Mouse (Mus musculus) heart, embryonic 13.5 days (tissue): ENCODE measurements around the gene Scaf11. TPM values are rescaled to one million over a fixed set of nuclear protein-coding genes. Genes with fewer than 3 reads are reported as not detected.

Source experiments
- ATAC-seq: fragments of 200-750 bp; cut with Nextera tagmentation; 2 replicates; pipeline ENCODE4 v1.8.0; 2017; ENCODE audit warnings: moderate TSS enrichment; ENCODE audit not compliant: insufficient number of reproducible peaks, low FRiP score, low TSS enrichment; ENCODE audit errors: extremely low read depth
- H3K27ac ChIP-seq: fragments of 300-500 bp; sonication (generic); replicated peaks from 2 replicates; pipeline ENCODE4 v1.5.1; 2015; ENCODE audit warnings: moderate library complexity, mild to moderate bottlenecking, inconsistent platforms
- H3K27me3 ChIP-seq: fragments of 300-500 bp; sonication (generic); replicated peaks from 2 replicates; pipeline ENCODE4 v1.6.1; 2015; ENCODE audit warnings: mild to moderate bottlenecking, inconsistent platforms
- H3K36me3 ChIP-seq: fragments of 300-500 bp; sonication (generic); 2 replicates; pipeline ENCODE4 v1.6.1; 2015; ENCODE audit warnings: mild to moderate bottlenecking, inconsistent platforms
- H3K4me1 ChIP-seq: fragments of 300-500 bp; sonication (generic); 2 replicates; pipeline ENCODE4 v1.6.1; 2015; ENCODE audit warnings: inconsistent platforms
- H3K4me2 ChIP-seq: fragments of 300-500 bp; sonication (generic); 2 replicates; pipeline ENCODE4 v1.6.1; 2015; ENCODE audit warnings: inconsistent platforms, mild to moderate bottlenecking, moderate library complexity
- H3K4me3 ChIP-seq: fragments of 300-500 bp; sonication (generic); 2 replicates; pipeline ENCODE4 v1.5.1; 2015; ENCODE audit warnings: moderate library complexity, mild to moderate bottlenecking, inconsistent platforms
- H3K9ac ChIP-seq: fragments of 300-500 bp; sonication (generic); 2 replicates; pipeline ENCODE4 v1.6.1; 2015; ENCODE audit warnings: inconsistent platforms, mild to moderate bottlenecking, moderate library complexity
- H3K9me3 ChIP-seq: fragments of 300-500 bp; sonication (generic); 2 replicates; pipeline ENCODE4 v1.6.1; 2016; ENCODE audit warnings: inconsistent platforms
- WGBS: fragments of 180-500 bp; shearing (Covaris S2); methylation state at CpG from one replicate; pipeline ENCODE4 v1.1.7; 2015; ENCODE audit warnings: mixed read lengths; 5-methylcytosine and 5-hydroxymethylcytosine counted together
- polyA plus RNA-seq: library from polyadenylated mRNA; unstranded; fragments of >200 nt; fragmentation: Nextera tagmentation; extraction: Ambion mirVana; gene quantifications from 2 replicates; pipeline ENCODE4 v1.2.1, GENCODE M21; 2015

Scaf11 gene
- polyA plus RNA-seq, 1 experiment from 2014 or later: 58.4 TPM

GRCm38 (mm10) chr15:96487066-96487698, 26.5 kb upstream of the Scaf11 start:
- no peak for ATAC-seq
- H3K9ac ChIP-seq: no peak overlapping the region
- H3K36me3 ChIP-seq: no peaks in the 10 kb centered on the region
- 49% methylated on average over 12 of the region's 12 CpGs for WGBS
- no peak overlapping the region for H3K27ac ChIP-seq
- H3K9me3 ChIP-seq: no peaks in the 10 kb centered on the region
- H3K4me3 ChIP-seq: no peak overlapping the region
- peaks cover 18% of the 10 kb centered on the region for H3K4me1 ChIP-seq
- no peak overlapping the region for H3K4me2 ChIP-seq
- no peaks in the 10 kb centered on the region for H3K27me3 ChIP-seq

- H3K4me2 ChIP-seq: no peak overlapping the region
- ATAC-seq: no peak
- H3K27me3 ChIP-seq: no peaks in the 10 kb centered on the region
- no peak overlapping the region for H3K9ac ChIP-seq
- H3K9me3 ChIP-seq: no peaks in the 10 kb centered on the region
- no peak overlapping the region for H3K27ac ChIP-seq
- no peak overlapping the region for H3K4me3 ChIP-seq
- WGBS: 68% methylated on average over 3 of the region's 3 CpGs
- H3K36me3 ChIP-seq: no peaks in the 10 kb centered on the region
- no peaks in the 10 kb centered on the region for H3K4me1 ChIP-seq
Observed at GRCm38 (mm10) chr15:96480822-96481221, 20.2 kb upstream of the Scaf11 start.

GRCm38 (mm10) chr15:96478006-96478405, 17.4 kb upstream of the Scaf11 start:
- H3K9me3 ChIP-seq: no peaks in the 10 kb centered on the region
- no peak overlapping the region for H3K9ac ChIP-seq
- H3K4me1 ChIP-seq: no peaks in the 10 kb centered on the region
- ATAC-seq: no peak
- H3K4me2 ChIP-seq: no peak overlapping the region
- H3K27me3 ChIP-seq: no peaks in the 10 kb centered on the region
- H3K27ac ChIP-seq: no peak overlapping the region
- H3K4me3 ChIP-seq: no peak overlapping the region
- H3K36me3 ChIP-seq: no peaks in the 10 kb centered on the region
- 76% methylated on average over 12 of the region's 12 CpGs for WGBS

GRCm38 (mm10) chr15:96476359-96476758, 15.7 kb upstream of the Scaf11 start:
- H3K9ac ChIP-seq: no peak overlapping the region
- WGBS: 6% methylated on average over 7 of the region's 7 CpGs
- H3K27me3 ChIP-seq: no peaks in the 10 kb centered on the region
- no peaks in the 10 kb centered on the region for H3K9me3 ChIP-seq
- no peak overlapping the region for H3K4me3 ChIP-seq
- H3K36me3 ChIP-seq: no peaks in the 10 kb centered on the region
- no peaks in the 10 kb centered on the region for H3K4me1 ChIP-seq
- H3K27ac ChIP-seq: no peak overlapping the region
- no peak overlapping the region for H3K4me2 ChIP-seq
- ATAC-seq: no peak

- 76% methylated on average over 7 of the region's 7 CpGs for WGBS
- peaks cover 4% of the 10 kb centered on the region; the same call in 1 of the 2 replicates for H3K4me1 ChIP-seq
Observed at GRCm38 (mm10) chr15:96475571-96475972, 14.9 kb upstream of the Scaf11 start.

GRCm38 (mm10) chr15:96474325-96474955, 13.8 kb upstream of the Scaf11 start:
- Histone ChIP-seq H3K4me1 (peaks cover 4% of the 10 kb centered on the region; the same call in 1 of the 2 replicates), H3K9me3 (no peaks in the 10 kb centered on the region), H3K4me3 (no peak overlapping the region), H3K27me3 (no peaks in the 10 kb centered on the region), H3K27ac (no peak overlapping the region), H3K4me2 (no peak overlapping the region; the same call in 1 of the 2 replicates), H3K9ac (no peak overlapping the region), H3K36me3 (no peaks in the 10 kb centered on the region)
- WGBS: 60% methylated on average over 20 of the region's 20 CpGs
- no peak for ATAC-seq

More at GRCm38 (mm10) chr15:96475571-96475972, 14.9 kb upstream of the Scaf11 start:
- Histone ChIP-seq H3K36me3 (no peaks in the 10 kb centered on the region), H3K4me2 (no peak overlapping the region), H3K27ac (no peak overlapping the region), H3K4me3 (no peak overlapping the region), H3K9ac (no peak overlapping the region), H3K27me3 (no peaks in the 10 kb centered on the region), H3K9me3 (no peaks in the 10 kb centered on the region)
- ATAC-seq: no peak

GRCm38 (mm10) chr15:96473920-96474319, 13.3 kb upstream of the Scaf11 start:
- WGBS: 87% methylated on average over 15 of the region's 15 CpGs
- Histone ChIP-seq H3K4me2 (no peak overlapping the region), H3K9ac (no peak overlapping the region), H3K4me3 (no peak overlapping the region), H3K4me1 (peaks cover 4% of the 10 kb centered on the region; the same call in 1 of the 2 replicates), H3K36me3 (no peaks in the 10 kb centered on the region), H3K9me3 (no peaks in the 10 kb centered on the region), H3K27ac (no peak overlapping the region), H3K27me3 (no peaks in the 10 kb centered on the region)
- ATAC-seq: no peak

- no peaks in the 10 kb centered on the region for H3K9me3 ChIP-seq
- no peak overlapping the region for H3K4me3 ChIP-seq
- no peak for ATAC-seq
- H3K27me3 ChIP-seq: no peaks in the 10 kb centered on the region
- no peak overlapping the region for H3K9ac ChIP-seq
- no peak overlapping the region for H3K27ac ChIP-seq
- WGBS: 73% methylated on average over 2 of the region's 2 CpGs
- no peaks in the 10 kb centered on the region for H3K36me3 ChIP-seq
- H3K4me1 ChIP-seq: peaks cover 9% of the 10 kb centered on the region
- H3K4me2 ChIP-seq: no peak overlapping the region
Observed at GRCm38 (mm10) chr15:96468316-96468715, 7.7 kb upstream of the Scaf11 start.

- Histone ChIP-seq H3K9me3 (no peaks in the 10 kb centered on the region), H3K36me3 (no peaks in the 10 kb centered on the region), H3K4me3 (no peak overlapping the region), H3K27ac (no peak overlapping the region), H3K9ac (no peak overlapping the region), H3K27me3 (no peaks in the 10 kb centered on the region), H3K4me2 (no peak overlapping the region), H3K4me1 (peaks cover 9% of the 10 kb centered on the region)
- 51% methylated on average over 5 of the region's 5 CpGs for WGBS
- ATAC-seq: no peak
Observed at GRCm38 (mm10) chr15:96467844-96468243, 7.2 kb upstream of the Scaf11 start.

GRCm38 (mm10) chr15:96466362-96466903, 5.8 kb upstream of the Scaf11 start:
- no peak overlapping the region for H3K27ac ChIP-seq
- H3K9me3 ChIP-seq: no peaks in the 10 kb centered on the region
- no peaks in the 10 kb centered on the region for H3K27me3 ChIP-seq
- no peak overlapping the region for H3K9ac ChIP-seq
- H3K4me2 ChIP-seq: no peak overlapping the region
- 90% methylated on average over 13 of the region's 13 CpGs for WGBS
- ATAC-seq: no peak
- no peak overlapping the region for H3K4me3 ChIP-seq
- peaks cover 22% of the 10 kb centered on the region for H3K4me1 ChIP-seq
- no peaks in the 10 kb centered on the region for H3K36me3 ChIP-seq

- Histone ChIP-seq H3K9me3 (no peaks in the 10 kb centered on the region), H3K27ac (no peak overlapping the region), H3K4me3 (no peak overlapping the region), H3K9ac (0 out of 2 replicates have a peak overlapping the region, but pooled peaks have one; percentile 10), H3K4me2 (peak overlapping the region; percentile 37), H3K4me1 (peaks cover 19% of the 10 kb centered on the region), H3K27me3 (no peaks in the 10 kb centered on the region), H3K36me3 (no peaks in the 10 kb centered on the region)
- 50% methylated on average over 11 of the region's 11 CpGs for WGBS
- no peak for ATAC-seq
Observed at GRCm38 (mm10) chr15:96465076-96465475, 4.4 kb upstream of the Scaf11 start.
